Mouse (Mus musculus) myocyte (in vitro differentiated cells): ENCODE data around the gene Ppt2.

Experiments used
- E2F4 ChIP-seq: IDR thresholded peaks from one replicate; pipeline ENCODE4 v1.6.1; 2011; ENCODE audit warnings: mild to moderate bottlenecking, control low read depth, moderate library complexity; ENCODE audit not compliant: insufficient read depth
- MYOD1 ChIP-seq, 3 experiments: IDR thresholded peaks; one replicate each; pipeline ENCODE4 v1.6.1; 2011; ENCODE audit warnings: control low read depth in 2 of 3, low read depth in 2 of 3, mild to moderate bottlenecking in 2 of 3, moderate library complexity in 1 of 3; ENCODE audit not compliant: insufficient read length in 2 of 3, control insufficient read depth in 1 of 3
- MYOG ChIP-seq, 3 experiments: IDR thresholded peaks; one replicate each; pipeline ENCODE4 v1.6.1; 2011; ENCODE audit warnings: control low read depth in 2 of 3, low read depth in 2 of 3, mild to moderate bottlenecking in 2 of 3; ENCODE audit not compliant: insufficient read length in 2 of 3, control insufficient read depth in 1 of 3, insufficient read depth in 1 of 3
- POLR2A ChIP-seq: IDR thresholded peaks from one replicate; pipeline ENCODE4 v1.6.1; 2011; ENCODE audit warnings: low read depth, mild to moderate bottlenecking, control low read depth, moderate library complexity; ENCODE audit not compliant: insufficient read length
- POLR2AphosphoS2 ChIP-seq: IDR thresholded peaks from one replicate; pipeline ENCODE4 v1.6.1; 2011; ENCODE audit warnings: low read depth, control low read depth; ENCODE audit not compliant: insufficient read length
- REST ChIP-seq: IDR thresholded peaks from one replicate; pipeline ENCODE4 v1.6.1; 2011; ENCODE audit warnings: mild to moderate bottlenecking, control low read depth, moderate library complexity; ENCODE audit not compliant: insufficient read depth, insufficient read length
- TCF12 ChIP-seq: IDR thresholded peaks from one replicate; pipeline ENCODE4 v1.6.1; 2011; ENCODE audit warnings: mild to moderate bottlenecking, control low read depth; ENCODE audit not compliant: poor library complexity, insufficient read depth, severe bottlenecking
- USF1 ChIP-seq: IDR thresholded peaks from one replicate; pipeline ENCODE4 v1.6.1; 2011; ENCODE audit warnings: low read depth, mild to moderate bottlenecking, control low read depth, moderate library complexity

DNA sequence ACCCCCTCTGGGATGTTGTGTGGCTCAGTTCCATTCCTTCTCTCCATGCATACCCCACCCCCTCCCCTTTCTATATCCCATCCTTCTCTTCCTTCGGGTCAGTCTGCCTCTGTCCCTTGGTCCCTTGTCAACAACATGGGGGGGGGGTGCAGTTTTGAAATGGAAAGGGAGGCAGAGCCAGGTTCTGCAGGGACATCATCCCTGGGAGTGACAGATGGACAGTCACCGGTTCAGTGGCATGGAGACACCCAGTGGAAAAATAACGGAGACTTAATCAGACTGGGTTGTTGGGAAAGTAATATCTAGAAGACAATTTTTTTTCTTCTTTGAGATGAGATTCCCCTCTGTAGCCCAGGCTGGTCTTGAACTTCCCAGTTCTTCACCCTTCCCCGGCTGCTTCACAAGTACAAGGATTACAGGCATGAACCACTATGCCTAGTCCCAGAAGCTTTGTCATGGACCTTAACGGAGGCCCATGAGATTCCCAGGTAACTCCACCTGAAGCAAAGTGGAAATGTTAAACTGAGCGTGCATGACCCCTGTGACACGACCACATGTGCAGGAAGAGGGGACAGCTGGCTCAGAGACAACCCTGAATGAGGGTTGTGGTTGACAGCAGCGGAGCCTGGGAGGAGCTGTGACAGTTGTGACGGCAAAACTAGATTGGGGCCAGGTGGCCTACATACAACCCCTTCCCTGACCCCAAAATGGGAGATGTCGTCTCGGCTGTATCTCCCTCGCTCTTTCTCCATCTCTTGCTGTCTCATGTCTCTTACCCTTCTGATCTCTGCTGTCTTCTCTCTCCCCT lies 1.7 kb upstream of the Ppt2 start:
- TF ChIP-seq TCF12 (no peak), E2F4 (no peak), POLR2A (no peak), MYOG (IDR thresholded peaks at IDR 0.05; ENCODE audit: control insufficient read depth in 1 of 3, insufficient read depth in 1 of 3, insufficient read length in 2 of 3, low read depth in 2 of 3) (no peak), USF1 (no peak), POLR2AphosphoS2 (no peak), MYOD1 (IDR thresholded peaks at IDR 0.05; ENCODE audit: control insufficient read depth in 1 of 3, insufficient read length in 2 of 3, low read depth in 2 of 3) (no peak), REST (no peak)
